Mouse (Mus musculus) thymus, postnatal 10 days (tissue): ENCODE measurements around the gene Foxa3.
"Not testable (repeated sequence)": the region's sequence is repeated elsewhere in the genome, so short reads cannot be mapped to it uniquely, and the experiment has no call there.

Experiments
- DNase-seq, 2 experiments: peaks; one replicate each; pipeline ENCODE4 v3.0.0; 2021; ENCODE audit warnings: low spot score in 2 of 2

Foxa3 gene

GRCm38 (mm10) chr7:19023357-19023814 is at the start of gene Foxa3:
TSS of gene Foxa3 (minus strand) at chr7:19023538.
- DNase-seq, result peak; percentile 40 to 52

DNA sequence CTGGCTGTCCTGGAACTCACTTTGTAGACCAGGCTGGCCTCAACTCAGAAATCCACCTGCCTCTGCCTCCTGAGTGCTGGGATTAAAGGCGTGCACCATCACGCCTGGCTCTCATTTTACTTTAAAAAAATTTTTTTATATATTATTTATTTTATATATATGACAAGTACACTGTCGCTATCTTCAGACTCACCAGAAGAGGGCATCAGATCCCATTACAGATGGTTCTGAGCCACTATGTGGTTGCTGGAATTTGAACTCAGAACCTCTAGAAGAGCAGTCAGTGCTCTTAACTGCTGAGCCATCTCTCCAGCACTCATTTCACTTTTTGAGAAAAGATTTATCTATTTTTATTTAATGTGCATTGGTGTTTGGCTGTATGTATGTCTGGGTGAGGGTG is 47.7 kb upstream of the Foxa3 start:
- not testable (repeated sequence) for DNase-seq

- peak in 1 of 2 experiments; percentile 39 for DNase-seq
Measured at GRCm38 (mm10) chr7:19069500-19069899, 46.2 kb upstream of the Foxa3 start.

- DNase-seq, result peak in 1 of 2 experiments; percentile 76
Measured at GRCm38 (mm10) chr7:19068707-19069106, 45.4 kb upstream of the Foxa3 start.

- DNase-seq, result no peak
Measured at GRCm38 (mm10) chr7:19067935-19068334, 44.6 kb upstream of the Foxa3 start.

GRCm38 (mm10) chr7:19067063-19067462 is 43.7 kb upstream of the Foxa3 start:
- no peak for DNase-seq

DNA sequence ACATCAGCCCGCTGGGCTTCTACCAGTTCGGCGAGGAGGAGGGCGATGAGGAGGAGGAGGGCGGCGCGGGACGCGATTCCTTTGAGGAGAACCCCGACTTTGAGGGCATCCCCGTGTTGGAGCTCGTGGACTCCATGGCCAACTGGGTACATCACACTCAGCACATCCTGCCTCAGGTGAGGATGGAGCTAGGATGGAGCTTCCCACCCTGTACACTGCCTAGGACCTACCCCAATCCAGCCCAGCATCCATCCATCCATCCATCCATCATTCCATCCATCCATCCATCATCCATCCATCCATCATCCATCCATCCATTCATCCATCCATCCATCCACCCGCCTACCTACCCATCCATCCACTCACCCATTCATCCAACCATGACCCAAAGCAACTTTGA is 42.6 kb upstream of the Foxa3 start:
- DNase-seq, result no peak

GRCm38 (mm10) chr7:19057405-19057804 is 34.1 kb upstream of the Foxa3 start:
- no peak for DNase-seq

DNA sequence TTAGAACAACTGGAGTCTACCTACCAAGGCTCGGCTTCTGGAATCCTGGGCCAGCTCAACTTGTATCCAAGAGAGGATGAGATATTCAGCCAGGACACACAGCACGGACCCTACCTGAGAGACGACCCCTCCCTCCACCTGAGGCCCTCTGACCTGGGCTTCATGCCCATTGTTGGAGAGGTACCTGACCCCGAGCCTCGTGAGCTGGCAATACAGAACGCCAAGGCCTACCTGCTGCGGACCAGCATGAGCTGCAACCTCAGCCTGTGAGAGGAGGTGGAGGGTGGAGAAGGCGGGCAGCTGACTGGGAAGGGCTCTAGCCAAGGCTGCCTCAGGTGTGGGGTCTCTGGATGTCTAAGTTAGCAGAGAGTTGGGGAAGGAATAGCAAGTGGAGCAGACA is 31.8 kb upstream of the Foxa3 start:
- DNase-seq, result no peak

DNA sequence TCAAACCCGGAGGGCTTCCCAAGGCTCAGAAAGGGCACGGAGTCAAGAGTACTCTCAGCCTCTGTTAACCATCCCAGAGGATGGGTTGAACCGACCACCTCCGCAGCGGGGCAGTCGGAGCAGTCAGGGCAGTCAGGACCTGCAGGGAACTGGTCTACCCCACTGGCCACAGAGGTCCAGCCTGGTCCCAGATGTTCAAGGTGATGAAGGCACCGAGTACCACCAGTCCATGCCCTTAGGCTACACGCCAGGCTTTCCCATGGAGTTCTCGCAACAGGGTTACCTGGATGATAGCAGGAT is 31.4 kb upstream of the Foxa3 start:
- DNase-seq, result no peak

GRCm38 (mm10) chr7:19054047-19054776 is 30.9 kb upstream of the Foxa3 start, which contains the start of gene Rsph6a:
TSS of gene Rsph6a (plus strand) at chr7:19054690.
- peak in 1 of 2 experiments; percentile 48 for DNase-seq

- no peak for DNase-seq
Measured at GRCm38 (mm10) chr7:19053136-19053532, 29.8 kb upstream of the Foxa3 start.

GRCm38 (mm10) chr7:19052345-19053135 is 29.2 kb upstream of the Foxa3 start:
- DNase-seq, result no peak

GRCm38 (mm10) chr7:19051161-19051560 is 27.8 kb upstream of the Foxa3 start:
- DNase-seq, result no peak

- DNase-seq, result no peak
Measured at GRCm38 (mm10) chr7:19050172-19050571, 26.8 kb upstream of the Foxa3 start.

GRCm38 (mm10) chr7:19049252-19049651 is 25.9 kb upstream of the Foxa3 start:
- DNase-seq, result no peak

DNA sequence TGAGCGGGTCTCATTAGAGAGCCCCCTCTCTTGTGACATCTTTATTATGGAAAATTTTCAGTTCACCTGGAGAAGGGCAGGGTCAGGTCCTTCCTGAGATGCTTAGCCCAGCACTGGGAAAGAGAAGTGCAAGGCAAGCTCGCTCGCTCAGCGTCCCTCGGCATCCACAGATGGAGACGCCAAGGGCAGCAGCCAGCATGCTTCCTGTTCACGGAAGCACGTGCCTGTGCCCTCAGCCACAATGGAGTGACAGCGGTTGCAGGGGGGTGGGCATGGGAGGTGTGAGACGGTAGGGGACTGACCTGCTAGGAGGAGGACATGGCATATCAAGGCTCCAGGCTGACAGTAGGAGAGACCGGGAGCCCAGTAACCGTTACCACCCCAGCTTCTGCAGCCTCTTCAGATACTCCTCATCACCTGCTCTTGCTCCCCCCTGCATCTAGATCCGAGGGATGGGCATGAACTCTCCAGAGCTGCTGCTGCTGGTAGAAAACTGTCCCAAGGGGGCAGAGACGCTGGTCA is 24.7 kb upstream of the Foxa3 start:
- no peak for DNase-seq

- no peak for DNase-seq
Measured at GRCm38 (mm10) chr7:19046286-19047069, 23.1 kb upstream of the Foxa3 start.

GRCm38 (mm10) chr7:19044616-19045015 is 21.3 kb upstream of the Foxa3 start:
- DNase-seq, result no peak

- no peak for DNase-seq
Measured at GRCm38 (mm10) chr7:19031641-19032040, 8.3 kb upstream of the Foxa3 start.

DNA sequence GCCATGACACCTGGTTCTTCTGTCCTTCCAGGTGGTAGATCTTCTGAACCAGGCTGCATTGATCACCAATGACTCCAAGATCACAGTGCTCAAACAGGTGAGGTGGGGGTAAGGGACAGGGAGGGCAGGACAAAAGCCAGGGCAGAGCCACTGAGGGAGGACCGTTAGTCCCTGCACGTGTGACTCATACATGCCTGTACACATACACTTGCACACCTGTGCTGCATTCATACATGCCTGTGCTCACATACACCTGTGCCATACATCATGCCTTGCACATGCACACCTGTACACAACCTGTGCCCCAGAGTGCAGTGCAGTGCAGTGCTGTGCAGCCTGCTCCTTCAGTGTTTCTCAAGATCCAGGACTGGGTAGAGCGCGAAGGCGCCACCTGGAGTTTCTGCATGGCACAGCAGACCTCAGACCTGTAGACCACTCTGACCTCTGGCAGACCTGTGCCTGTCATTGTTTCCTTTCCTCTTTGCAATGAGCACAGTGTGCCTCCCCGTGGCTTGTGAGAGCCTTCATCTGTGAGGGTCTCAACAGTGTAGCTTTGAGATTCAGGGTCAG is 5.8 kb upstream of the Foxa3 start:
- peak; percentile 33 to 66 for DNase-seq

DNA sequence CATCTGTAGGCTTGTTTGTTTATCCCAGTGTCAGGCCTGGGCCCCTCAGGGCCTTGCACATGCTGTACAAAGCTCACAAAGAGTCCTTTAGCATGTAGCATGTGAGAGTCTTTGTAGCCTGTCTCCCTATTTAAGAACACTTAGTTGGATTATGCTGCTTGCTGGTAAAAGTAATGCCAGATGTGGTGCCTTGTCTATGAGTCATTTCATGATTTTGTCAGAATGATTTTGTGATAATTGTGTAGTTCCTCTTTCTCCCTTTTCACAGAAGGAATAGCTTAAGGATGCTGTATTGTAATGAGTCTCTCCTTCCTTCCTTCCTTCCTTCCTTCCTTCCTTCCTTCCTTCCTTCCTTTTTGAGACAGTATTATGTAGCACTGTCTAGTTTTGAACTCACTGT is 4.7 kb upstream of the Foxa3 start:
- no peak for DNase-seq
